Mouse (Mus musculus) urinary bladder, postnatal 36 days (tissue): ENCODE measurements at regions not wholly inside any gene's neighbourhood (a gene's known extent, or its start where the extent isn't known, plus 50 kb on each side); places are given as distances from the start of the nearest gene placed in this dataset.
A peak's percentile ranks its signal among the peaks of the same experiment; 100 is the strongest.

Experiments used
- DNase-seq, 2 experiments: peaks; one replicate each; pipeline ENCODE4 v3.0.0; 2022; ENCODE audit warnings: low spot score in 2 of 2, mixed read lengths in 1 of 2

GRCm38 (mm10) chr11:113028235-113028919 lies 246.4 kb downstream of the Sox9 start:
- no peak for DNase-seq

- no peak for DNase-seq
Measured at GRCm38 (mm10) chr11:113031405-113031804, 249.4 kb downstream of the Sox9 start.

- DNase-seq, result no peak
Measured at GRCm38 (mm10) chr11:113032487-113033228, 250.6 kb downstream of the Sox9 start.

GRCm38 (mm10) chr11:113034911-113035310 lies 252.9 kb downstream of the Sox9 start:
- DNase-seq, result no peak

GRCm38 (mm10) chr11:113037736-113038135 lies 255.7 kb downstream of the Sox9 start:
- no peak for DNase-seq

- DNase-seq, result no peak
Measured at GRCm38 (mm10) chr11:113042710-113043109, 260.7 kb downstream of the Sox9 start.

- no peak for DNase-seq
Measured at GRCm38 (mm10) chr11:113046200-113047051, 264.4 kb downstream of the Sox9 start.

GRCm38 (mm10) chr11:113048158-113048557 lies 266.1 kb downstream of the Sox9 start:
- no peak for DNase-seq

- DNase-seq, result no peak
Measured at GRCm38 (mm10) chr11:113049593-113049992, 267.6 kb downstream of the Sox9 start.

GRCm38 (mm10) chr11:113052536-113052935 lies 270.5 kb downstream of the Sox9 start:
- DNase-seq, result no peak

- DNase-seq, result no peak
Measured at GRCm38 (mm10) chr11:113056042-113056632, 274.1 kb downstream of the Sox9 start.

- peak in 1 of 2 experiments; percentile 44 for DNase-seq
Measured at GRCm38 (mm10) chr11:113056824-113057223, 274.8 kb downstream of the Sox9 start.

- DNase-seq, result no peak
Measured at GRCm38 (mm10) chr11:113070365-113070764, 288.3 kb downstream of the Sox9 start.

GRCm38 (mm10) chr11:113071942-113072341 lies 289.9 kb downstream of the Sox9 start:
- DNase-seq, result no peak

- no peak for DNase-seq
Measured at GRCm38 (mm10) chr11:113074328-113074727, 292.3 kb downstream of the Sox9 start.

GRCm38 (mm10) chr11:113076371-113076770 lies 294.3 kb downstream of the Sox9 start:
- DNase-seq, result no peak

- DNase-seq, result no peak
Measured at GRCm38 (mm10) chr11:113080311-113080710, 298.3 kb downstream of the Sox9 start.

GRCm38 (mm10) chr11:113084442-113084841 lies 302.4 kb downstream of the Sox9 start:
- no peak for DNase-seq

GRCm38 (mm10) chr11:113085556-113085955 lies 303.5 kb downstream of the Sox9 start:
- no peak for DNase-seq

GRCm38 (mm10) chr11:113087084-113087483 lies 305.1 kb downstream of the Sox9 start:
- DNase-seq, result no peak

GRCm38 (mm10) chr11:113089637-113090351 lies 307.8 kb downstream of the Sox9 start:
- DNase-seq, result no peak
